Comparison of ENCODE assay signal across 32 mouse cellular contexts in the genomic region with DNA sequence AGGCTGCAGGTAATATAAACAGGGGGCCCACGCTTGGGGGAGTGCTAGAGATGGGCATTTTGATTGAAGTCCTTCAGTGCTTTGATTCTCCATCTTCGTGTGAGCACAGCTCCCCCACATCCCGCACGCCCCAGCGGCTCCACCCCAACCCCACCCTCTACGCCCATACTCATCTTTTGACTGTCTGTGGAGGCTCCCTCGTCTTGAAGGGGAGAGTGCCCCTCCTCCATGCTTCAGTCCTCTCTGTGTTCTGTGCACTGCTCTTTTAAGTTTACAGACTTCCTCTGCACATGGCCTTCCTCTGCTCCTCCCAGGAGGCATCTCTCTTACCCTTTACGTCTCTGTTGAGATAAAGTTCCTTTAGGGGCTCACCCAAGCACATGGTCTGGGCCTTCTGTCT. TPM values are rescaled to one million over a fixed set of nuclear protein-coding genes. Genes with fewer than 3 reads are reported as not detected.
DNase-seq lines count a peak whose midpoint lies in the region; ATAC-seq and TF ChIP-seq lines count a peak whose summit lies in the region.
"Had no signal": no experiment of that assay in that cellular context is flagged by ENCODE, and none has a peak within 500 bp of the region (broad histone marks: within the 10 kb centered on the region; RNA-seq: fewer than 3 reads in every experiment).

No protein-coding gene starts in this region.

- no peak overlapping the region for H3K9ac ChIP-seq in kidney, embryonic 14.5 days (ENCODE audit: low read depth, low read length)
- H3K9ac ChIP-seq: hindbrain, embryonic 12.5 days; liver, embryonic 15.5 days; lung, embryonic 15.5 days; neural tube, embryonic 15.5 days had no signal

- no peak overlapping the region for H3K4me2 ChIP-seq in kidney, embryonic 14.5 days (replicated peaks; ENCODE audit: low read depth, low read length)
- H3K4me2 ChIP-seq: heart, embryonic 11.5 days; hindbrain, embryonic 12.5 days; liver, embryonic 15.5 days; lung, embryonic 15.5 days; neural tube, embryonic 15.5 days had no signal

- no peaks in the 10 kb centered on the region for H3K36me3 ChIP-seq in kidney, embryonic 14.5 days (ENCODE audit: control insufficient read depth, insufficient read depth, low read length)
- H3K36me3 ChIP-seq in kidney, adult 2 months (ENCODE audit: control insufficient read depth, insufficient read depth, low read length) = no peaks in the 10 kb centered on the region
- H3K36me3 ChIP-seq: hindbrain, embryonic 12.5 days; liver, embryonic 15.5 days; lung, embryonic 15.5 days; midbrain, embryonic 10.5 days; neural tube, embryonic 15.5 days had no signal

- H3K27me3 ChIP-seq in kidney, embryonic 14.5 days (ENCODE audit: control insufficient read depth, insufficient read depth, low read length) = no peaks in the 10 kb centered on the region
- no peaks in the 10 kb centered on the region for H3K27me3 ChIP-seq in kidney, adult 2 months (replicated peaks; ENCODE audit: control insufficient read depth, insufficient read depth, low read length)
- H3K27me3 ChIP-seq: CH12.LX; hindbrain, embryonic 12.5 days; liver, embryonic 15.5 days; lung, embryonic 15.5 days; neural tube, embryonic 15.5 days had no signal

- TF ChIP-seq CTCF in kidney, adult 2 months (conservative IDR thresholded peaks at IDR 0.05; ENCODE audit: insufficient read depth, insufficient read length, low read depth, low read length) = no peak

- H3K9me3 ChIP-seq in kidney, embryonic 14.5 days (ENCODE audit: control insufficient read depth, low read length) = no peaks in the 10 kb centered on the region
- H3K9me3 ChIP-seq: hindbrain, embryonic 12.5 days; liver, embryonic 15.5 days; lung, embryonic 15.5 days; midbrain, embryonic 10.5 days; neural tube, embryonic 15.5 days had no signal

- ATAC-seq in kidney, embryonic 14.5 days (ENCODE audit: low FRiP score, low TSS enrichment) = peak; percentile 66
- peak; percentile 44 for ATAC-seq in activated CD4-positive, CD25-positive, alpha-beta regulatory T cell, adult 4 months
- no peak for ATAC-seq in megakaryocyte-erythroid progenitor cell, adult 5-6 weeks (replicated peaks; ENCODE audit: low FRiP score, low TSS enrichment, poor library complexity, severe bottlenecking)
- ATAC-seq in cerebellum, adult (ENCODE audit: insufficient number of reproducible peaks, low FRiP score, low TSS enrichment) = no peak
- ATAC-seq: forebrain, embryonic 14.5 days had no signal

- no peaks in the 10 kb centered on the region for H3K4me1 ChIP-seq in kidney, embryonic 14.5 days (ENCODE audit: control insufficient read depth, insufficient read depth, low read length)
- H3K4me1 ChIP-seq in kidney, adult 2 months (ENCODE audit: control insufficient read depth, insufficient read depth, low read length) = no peaks in the 10 kb centered on the region
- H3K4me1 ChIP-seq: lung, embryonic 15.5 days; neural tube, embryonic 15.5 days had no signal

- no peak for DNase-seq in kidney, adult 2 months
- DNase-seq in thymus, postnatal 0 days (ENCODE audit: low spot score) = peak; percentile 78
- DNase-seq in adrenal gland, postnatal 10 days = no peak
- DNase-seq: adrenal gland, postnatal 14 days; cerebellum, adult 9-10 months; gastrocnemius, adult 2 months; heart, postnatal 14 days; kidney, adult 9 months; layer of hippocampus, adult 9-11 months; left cerebral cortex, postnatal 4 days; liver; lung, postnatal 4 days; right cerebral cortex, adult 18-20 months; right cerebral cortex, postnatal 4 days had no signal

- no peak overlapping the region for H3K4me3 ChIP-seq in kidney, embryonic 14.5 days (ENCODE audit: low read length)
- H3K4me3 ChIP-seq in kidney, adult 2 months (ENCODE audit: insufficient read depth, low read depth, low read length) = no peak overlapping the region
- H3K4me3 ChIP-seq: gastrocnemius, adult 2 months; hindbrain, embryonic 12.5 days; left cerebral cortex, adult 2 months; liver, embryonic 15.5 days; lung, embryonic 15.5 days; midbrain, embryonic 10.5 days; neural tube, embryonic 15.5 days had no signal

- H3K27ac ChIP-seq in kidney, embryonic 14.5 days (ENCODE audit: low read depth, low read length) = no peak overlapping the region
- no peak overlapping the region for H3K27ac ChIP-seq in kidney, adult 2 months (ENCODE audit: insufficient read depth, low read depth, low read length)
- H3K27ac ChIP-seq: gastrocnemius, adult 2 months; hindbrain, embryonic 12.5 days; left cerebral cortex, adult 2 months; liver, embryonic 15.5 days; lung, embryonic 15.5 days; midbrain, embryonic 10.5 days; neural tube, embryonic 15.5 days had no signal

- 13% methylated on average over 8 of the region's 8 CpGs for WGBS in kidney, embryonic 14.5 days
- WGBS in kidney, adult 2 months = 42% methylated on average over 8 of the region's 8 CpGs

- no peak for TF ChIP-seq POLR2A in kidney, adult 2 months (IDR thresholded peaks at IDR 0.05; ENCODE audit: low read depth, low read length)

RNA-seq across cellular contexts. Expression of gene Gabrr2, which starts 14.9 kb away (rescaled TPM):
- not detected in 2 replicates for polyA plus RNA-seq in kidney, embryonic 14.5 days (2014; fragmentation: Nextera tagmentation; extraction: Ambion mirVana)
- polyA plus RNA-seq in kidney, adult 2 months (2012; rRNA removed) = 0.56 and 0.66 TPM in 2 replicates
- polyA plus RNA-seq in activated CD4-positive, CD25-positive, alpha-beta regulatory T cell, adult 4 months (2017; shearing (Covaris generic)) = 10 to 100 TPM; 10.1 to 10.4 TPM
- polyA plus RNA-seq in thymus, postnatal 0 days (2015; fragmentation: Nextera tagmentation; extraction: Ambion mirVana) = 0.84 and 1.6 TPM in 2 replicates
- 4.0 TPM in 1 of 2 replicates, not detected in the other for total RNA-seq in megakaryocyte-erythroid progenitor cell, adult 5-6 weeks (2014; fragmentation: Nextera tagmentation)
- not detected in 2 replicates for total RNA-seq in megakaryocyte-erythroid progenitor cell, adult 5-6 weeks (2017)
- total RNA-seq in adrenal gland, postnatal 10 days (2021) = under 1 TPM; 0.39 to 0.45 TPM
- total RNA-seq: midbrain, postnatal 0 days had no signal
- polyA plus RNA-seq: liver, embryonic 15.5 days had no signal

RNA-seq across cellular contexts. Expression of gene Ube2j1, which starts 46.5 kb away (rescaled TPM):
- polyA plus RNA-seq in kidney, embryonic 14.5 days (2014; fragmentation: Nextera tagmentation; extraction: Ambion mirVana) = 34.4 and 43.6 TPM in 2 replicates
- 15.8 and 19.1 TPM in 2 replicates for polyA plus RNA-seq in kidney, adult 2 months (2012; rRNA removed)
- polyA plus RNA-seq in activated CD4-positive, CD25-positive, alpha-beta regulatory T cell, adult 4 months (2017; shearing (Covaris generic)) = 10 to 100 TPM; 41.9 to 42.7 TPM
- polyA plus RNA-seq in thymus, postnatal 0 days (2015; fragmentation: Nextera tagmentation; extraction: Ambion mirVana) = 38.1 and 43.0 TPM in 2 replicates
- total RNA-seq in megakaryocyte-erythroid progenitor cell, adult 5-6 weeks (2014; fragmentation: Nextera tagmentation) = 37.2 and 51.3 TPM in 2 replicates
- 43.5 and 48.0 TPM in 2 replicates for total RNA-seq in megakaryocyte-erythroid progenitor cell, adult 5-6 weeks (2017)
- total RNA-seq in adrenal gland, postnatal 10 days (2021) = 10 to 100 TPM; 64.9 to 77.5 TPM

RNA-seq across cellular contexts. Expression of gene Gabrr1, which starts 54.6 kb away (rescaled TPM):
- polyA plus RNA-seq in kidney, embryonic 14.5 days (2014; fragmentation: Nextera tagmentation; extraction: Ambion mirVana) = not detected in 2 replicates
- polyA plus RNA-seq in kidney, adult 2 months (2012; rRNA removed) = not detected in 2 replicates
- not detected for polyA plus RNA-seq in activated CD4-positive, CD25-positive, alpha-beta regulatory T cell, adult 4 months (2017; shearing (Covaris generic))
- polyA plus RNA-seq in thymus, postnatal 0 days (2015; fragmentation: Nextera tagmentation; extraction: Ambion mirVana) = 0.09 TPM in 1 of 2 replicates, not detected in the other
- total RNA-seq in megakaryocyte-erythroid progenitor cell, adult 5-6 weeks (2014; fragmentation: Nextera tagmentation) = not detected in 2 replicates
- not detected in 2 replicates for total RNA-seq in megakaryocyte-erythroid progenitor cell, adult 5-6 weeks (2017)
- total RNA-seq in adrenal gland, postnatal 10 days (2021) = under 1 TPM in 1 of 2 experiments, not detected in 1; 0.15 TPM
- total RNA-seq: left cerebral cortex, adult 2 months; MEL had no signal
- polyA plus RNA-seq: embryonic facial prominence, embryonic 14.5 days; forebrain, embryonic 14.5 days; heart, embryonic 11.5 days; hindbrain, embryonic 12.5 days; intestine, embryonic 14.5 days; liver, embryonic 15.5 days; lung, embryonic 15.5 days; stomach, embryonic 14.5 days had no signal

Comparison
In these comparisons a context has a peak if more than half of its experiments do, and no peak if none do; other contexts are left out.
1. ATAC-seq: peak in kidney, embryonic 14.5 days (single experiment) and activated CD4-positive, CD25-positive, alpha-beta regulatory T cell, adult 4 months (single experiment); none in megakaryocyte-erythroid progenitor cell, adult 5-6 weeks (single experiment) and cerebellum, adult (single experiment).